ENCODE assay signal across 11 mouse cellular contexts in the genomic region with DNA sequence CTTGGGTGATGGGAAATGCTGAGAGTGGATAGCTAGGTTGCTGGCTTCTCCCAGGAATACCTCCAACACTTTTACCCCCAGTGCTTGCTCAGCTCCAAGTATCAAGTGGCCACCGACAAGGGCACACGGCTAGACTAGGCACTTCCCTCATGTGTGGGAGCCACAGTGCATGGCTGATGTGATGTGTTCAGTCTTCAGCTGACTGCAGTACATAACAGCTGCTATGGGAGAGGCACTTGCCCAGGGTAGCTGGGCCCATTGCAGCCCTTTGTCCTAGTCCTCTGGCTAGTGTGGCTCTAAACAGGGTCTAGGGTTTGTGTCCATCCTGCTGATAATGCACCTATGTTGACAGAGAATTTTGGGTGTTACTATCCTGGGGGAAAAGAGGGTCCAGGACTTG. TPM values are rescaled to one million over a fixed set of nuclear protein-coding genes. Genes with fewer than 3 reads are reported as not detected.
DNase-seq lines count a peak whose midpoint lies in the region; ATAC-seq and TF ChIP-seq lines count a peak whose summit lies in the region.
"Had no signal": no experiment of that assay in that cellular context is flagged by ENCODE, and none has a peak within 500 bp of the region (broad histone marks: within the 10 kb centered on the region; RNA-seq: fewer than 3 reads in every experiment).

No protein-coding gene starts in this region.

- H3K27me3 ChIP-seq in kidney, embryonic 14.5 days (ENCODE audit: control insufficient read depth, insufficient read depth, low read length) = peaks cover 45% of the 10 kb centered on the region
- peaks cover 65% of the 10 kb centered on the region for H3K27me3 ChIP-seq in embryonic facial prominence, embryonic 10.5 days (replicated peaks; ENCODE audit: low read depth, poor library complexity, severe bottlenecking)
- H3K27me3 ChIP-seq in forebrain, postnatal 0 days (ENCODE audit: insufficient read depth, low read length) = peaks cover 32% of the 10 kb centered on the region
- peaks cover 35% of the 10 kb centered on the region for H3K27me3 ChIP-seq in liver, postnatal 0 days (ENCODE audit: insufficient read depth, low read length)

- peak overlapping the region; percentile 56 for H3K4me3 ChIP-seq in kidney, embryonic 14.5 days (ENCODE audit: low read length)
- H3K4me3 ChIP-seq in embryonic facial prominence, embryonic 10.5 days = peak overlapping the region; percentile 57
- H3K4me3 ChIP-seq in forebrain, postnatal 0 days (ENCODE audit: low read depth, low read length) = peak overlapping the region; percentile 41; the same call in 1 of the 2 replicates
- H3K4me3 ChIP-seq in liver, postnatal 0 days (ENCODE audit: low read depth, low read length) = peak overlapping the region; percentile 43

- no peak for TF ChIP-seq CTCF in forebrain, postnatal 0 days (IDR thresholded peaks at IDR 0.05; ENCODE audit: low read depth)
- no peak for TF ChIP-seq CTCF in liver, postnatal 0 days (IDR thresholded peaks at IDR 0.05; ENCODE audit: low read depth)

- H3K27ac ChIP-seq in kidney, embryonic 14.5 days (ENCODE audit: low read depth, low read length) = peak overlapping the region; percentile 47; the same call in 1 of the 2 replicates
- H3K27ac ChIP-seq in embryonic facial prominence, embryonic 10.5 days (replicated peaks) = no peak overlapping the region
- no peak overlapping the region for H3K27ac ChIP-seq in forebrain, postnatal 0 days (ENCODE audit: low read depth, low read length)
- H3K27ac ChIP-seq in liver, postnatal 0 days (ENCODE audit: low read depth) = no peak overlapping the region

- WGBS in kidney, embryonic 14.5 days = 58% methylated on average over 2 of the region's 2 CpGs
- 72% methylated on average over 2 of the region's 2 CpGs for whole genome bisulfite sequencing in embryonic facial prominence, embryonic 10.5 days
- 54% methylated on average over 2 of the region's 2 CpGs for WGBS in forebrain, postnatal 0 days
- WGBS in liver, postnatal 0 days (ENCODE audit: insufficient replicate concordance) = 48% methylated on average over 2 of the region's 2 CpGs

- H3K9ac ChIP-seq in kidney, embryonic 14.5 days (ENCODE audit: low read depth, low read length) = peak overlapping the region; percentile 73
- H3K9ac ChIP-seq in forebrain, postnatal 0 days = no peak overlapping the region
- H3K9ac ChIP-seq in liver, postnatal 0 days (replicated peaks) = no peak overlapping the region

- H3K4me2 ChIP-seq in kidney, embryonic 14.5 days (replicated peaks; ENCODE audit: low read depth, low read length) = peak overlapping the region; percentile 76
- H3K4me2 ChIP-seq in forebrain, postnatal 0 days (ENCODE audit: low read depth) = no peak overlapping the region
- H3K4me2 ChIP-seq in liver, postnatal 0 days (ENCODE audit: low read depth, low read length) = peak overlapping the region; percentile 29

- DNase-seq in kidney, postnatal 14 days = no peak
- DNase-seq in embryonic facial prominence, embryonic 10.5 days (ENCODE audit: low spot score) = no peak
- DNase-seq in forebrain, postnatal 0 days = no peak
- no peak for DNase-seq in liver, postnatal 0 days
- DNase-seq in T-cell, adult 2 months (ENCODE audit: low spot score) = no peak
- DNase-seq in frontal cortex, adult 2 months (ENCODE audit: extremely low spot score in 1 of 2, low spot score in 1 of 2) = no peak
- DNase-seq in retina, postnatal 1 day = no peak
- DNase-seq: adrenal gland, postnatal 14 days had no signal

- TF ChIP-seq EP300 in liver, postnatal 0 days (IDR thresholded peaks at IDR 0.05; ENCODE audit: low read depth) = no peak

- peaks cover 21% of the 10 kb centered on the region; the same call in 1 of the 2 replicates for H3K36me3 ChIP-seq in kidney, embryonic 14.5 days (ENCODE audit: control insufficient read depth, insufficient read depth, low read length)
- H3K36me3 ChIP-seq in embryonic facial prominence, embryonic 10.5 days (replicated peaks) = peaks cover 37% of the 10 kb centered on the region
- H3K36me3 ChIP-seq in forebrain, postnatal 0 days (ENCODE audit: insufficient read depth) = no peaks in the 10 kb centered on the region
- H3K36me3 ChIP-seq in liver, postnatal 0 days (replicated peaks; ENCODE audit: insufficient read depth, low read length) = peaks cover 10% of the 10 kb centered on the region; the same call in 1 of the 2 replicates

- peaks cover 14% of the 10 kb centered on the region; the same call in 1 of the 2 replicates for H3K4me1 ChIP-seq in kidney, embryonic 14.5 days (ENCODE audit: control insufficient read depth, insufficient read depth, low read length)
- peaks cover 33% of the 10 kb centered on the region for H3K4me1 ChIP-seq in embryonic facial prominence, embryonic 10.5 days
- H3K4me1 ChIP-seq in forebrain, postnatal 0 days (ENCODE audit: insufficient read depth) = 0 out of 2 replicates have a peak, but pooled peaks cover 3% of the 10 kb centered on the region
- H3K4me1 ChIP-seq in liver, postnatal 0 days (ENCODE audit: insufficient read depth) = peaks cover 6% of the 10 kb centered on the region; the same call in 1 of the 2 replicates

- no peaks in the 10 kb centered on the region for H3K9me3 ChIP-seq in kidney, embryonic 14.5 days (ENCODE audit: control insufficient read depth, low read length)
- no peaks in the 10 kb centered on the region for H3K9me3 ChIP-seq in embryonic facial prominence, embryonic 10.5 days
- no peaks in the 10 kb centered on the region for H3K9me3 ChIP-seq in forebrain, postnatal 0 days (ENCODE audit: low read length)
- no peaks in the 10 kb centered on the region for H3K9me3 ChIP-seq in liver, postnatal 0 days (ENCODE audit: low read length)

- no peak for ATAC-seq in kidney, embryonic 14.5 days (ENCODE audit: low FRiP score, low TSS enrichment)
- ATAC-seq in forebrain, postnatal 0 days = no peak
- ATAC-seq in liver, postnatal 0 days = no peak

RNA-seq across cellular contexts. Expression of a gene that starts 1.8 kb away (rescaled TPM):
- polyA plus RNA-seq in kidney, embryonic 14.5 days (2014; fragmentation: Nextera tagmentation; extraction: Ambion mirVana) = 64.0 and 87.0 TPM in 2 replicates
- 20.0 and 22.0 TPM in 2 replicates for polyA plus RNA-seq in embryonic facial prominence, embryonic 10.5 days (2016; fragmentation: Nextera tagmentation; extraction: Ambion mirVana)
- 153 and 182 TPM in 2 replicates for total RNA-seq in forebrain, postnatal 0 days (2014; rRNA removed)
- polyA plus RNA-seq in forebrain, postnatal 0 days (2015; fragmentation: Nextera tagmentation; extraction: Ambion mirVana) = 126 and 137 TPM in 2 replicates
- 11.5 and 13.9 TPM in 2 replicates for polyA plus RNA-seq in liver, postnatal 0 days (2015; fragmentation: Nextera tagmentation; extraction: Ambion mirVana)
- polyA plus RNA-seq in frontal cortex, adult 2 months (2012; rRNA removed) = 105 and 107 TPM in 2 replicates
- total RNA-seq: common myeloid progenitor, adult 5-6 weeks had no signal

RNA-seq across cellular contexts. Expression of a gene that starts 33.1 kb away (rescaled TPM):
- 65.7 and 83.8 TPM in 2 replicates for polyA plus RNA-seq in kidney, embryonic 14.5 days (2014; fragmentation: Nextera tagmentation; extraction: Ambion mirVana)
- 103 and 107 TPM in 2 replicates for polyA plus RNA-seq in embryonic facial prominence, embryonic 10.5 days (2016; fragmentation: Nextera tagmentation; extraction: Ambion mirVana)
- 70.3 and 73.9 TPM in 2 replicates for total RNA-seq in forebrain, postnatal 0 days (2014; rRNA removed)
- polyA plus RNA-seq in forebrain, postnatal 0 days (2015; fragmentation: Nextera tagmentation; extraction: Ambion mirVana) = 124 and 134 TPM in 2 replicates
- polyA plus RNA-seq in liver, postnatal 0 days (2015; fragmentation: Nextera tagmentation; extraction: Ambion mirVana) = 39.2 and 41.0 TPM in 2 replicates
- polyA plus RNA-seq in frontal cortex, adult 2 months (2012; rRNA removed) = 80.4 and 84.1 TPM in 2 replicates

RNA-seq across cellular contexts. Expression of a gene that starts 33.3 kb away (rescaled TPM):
- 62.7 and 63.0 TPM in 2 replicates for polyA plus RNA-seq in kidney, embryonic 14.5 days (2014; fragmentation: Nextera tagmentation; extraction: Ambion mirVana)
- 73.8 and 77.3 TPM in 2 replicates for polyA plus RNA-seq in embryonic facial prominence, embryonic 10.5 days (2016; fragmentation: Nextera tagmentation; extraction: Ambion mirVana)
- total RNA-seq in forebrain, postnatal 0 days (2014; rRNA removed) = 7.0 and 11.7 TPM in 2 replicates
- 5.5 and 6.4 TPM in 2 replicates for polyA plus RNA-seq in forebrain, postnatal 0 days (2015; fragmentation: Nextera tagmentation; extraction: Ambion mirVana)
- 15.8 and 18.7 TPM in 2 replicates for polyA plus RNA-seq in liver, postnatal 0 days (2015; fragmentation: Nextera tagmentation; extraction: Ambion mirVana)
- polyA plus RNA-seq in frontal cortex, adult 2 months (2012; rRNA removed) = 2.7 and 2.8 TPM in 2 replicates

RNA-seq across cellular contexts. Expression of a gene that starts 57.9 kb away (rescaled TPM):
- 36.2 and 40.1 TPM in 2 replicates for polyA plus RNA-seq in kidney, embryonic 14.5 days (2014; fragmentation: Nextera tagmentation; extraction: Ambion mirVana)
- 32.6 and 34.9 TPM in 2 replicates for polyA plus RNA-seq in embryonic facial prominence, embryonic 10.5 days (2016; fragmentation: Nextera tagmentation; extraction: Ambion mirVana)
- 21.2 and 25.6 TPM in 2 replicates for total RNA-seq in forebrain, postnatal 0 days (2014; rRNA removed)
- polyA plus RNA-seq in forebrain, postnatal 0 days (2015; fragmentation: Nextera tagmentation; extraction: Ambion mirVana) = 16.9 and 44.1 TPM in 2 replicates
- 9.7 and 11.8 TPM in 2 replicates for polyA plus RNA-seq in liver, postnatal 0 days (2015; fragmentation: Nextera tagmentation; extraction: Ambion mirVana)
- 48.2 and 51.1 TPM in 2 replicates for polyA plus RNA-seq in frontal cortex, adult 2 months (2012; rRNA removed)

RNA-seq across cellular contexts. Expression of a gene that starts 57.9 kb away (rescaled TPM):
- not detected in 2 replicates for polyA plus RNA-seq in kidney, embryonic 14.5 days (2014; fragmentation: Nextera tagmentation; extraction: Ambion mirVana)
- polyA plus RNA-seq in embryonic facial prominence, embryonic 10.5 days (2016; fragmentation: Nextera tagmentation; extraction: Ambion mirVana) = not detected in 2 replicates
- not detected in 2 replicates for total RNA-seq in forebrain, postnatal 0 days (2014; rRNA removed)
- polyA plus RNA-seq in forebrain, postnatal 0 days (2015; fragmentation: Nextera tagmentation; extraction: Ambion mirVana) = not detected in 2 replicates
- not detected in 2 replicates for polyA plus RNA-seq in liver, postnatal 0 days (2015; fragmentation: Nextera tagmentation; extraction: Ambion mirVana)
- 0.57 TPM in 1 of 2 replicates, not detected in the other for polyA plus RNA-seq in frontal cortex, adult 2 months (2012; rRNA removed)
- total RNA-seq: common myeloid progenitor, adult 5-6 weeks; ES-E14 had no signal
